Mouse (Mus musculus): ENCODE results near the gene Gm21976.

Gm21976 gene

GRCm38 (mm10) chr13:98279686-98280085 is at the start of gene Gm21976:
TSS of gene Gm21976 (plus strand) at chr13:98279887.
- DNase-seq (ENCODE audit: low spot score), result no peak

- DNase-seq (ENCODE audit: low spot score), result no peak
Measured at GRCm38 (mm10) chr13:98230511-98230910, 49.2 kb upstream of the Gm21976 start.

- DNase-seq (ENCODE audit: low spot score), result no peak
Measured at GRCm38 (mm10) chr13:98235451-98235850, 44.2 kb upstream of the Gm21976 start.

- peak; percentile 80 for DNase-seq (ENCODE audit: low spot score)
Measured at GRCm38 (mm10) chr13:98239978-98240641, 39.6 kb upstream of the Gm21976 start.

- DNase-seq (ENCODE audit: low spot score), result peak; percentile 40
Measured at GRCm38 (mm10) chr13:98241531-98242282, 38.0 kb upstream of the Gm21976 start.

GRCm38 (mm10) chr13:98244571-98245350 is 34.9 kb upstream of the Gm21976 start:
- DNase-seq (ENCODE audit: low spot score), result no peak

- DNase-seq (ENCODE audit: low spot score), result no peak
Measured at GRCm38 (mm10) chr13:98245386-98245785, 34.3 kb upstream of the Gm21976 start.

- DNase-seq (ENCODE audit: low spot score), result no peak
Measured at GRCm38 (mm10) chr13:98249594-98249993, 30.1 kb upstream of the Gm21976 start.

GRCm38 (mm10) chr13:98254921-98255320 is 24.8 kb upstream of the Gm21976 start:
- peak; percentile 47 for DNase-seq (ENCODE audit: low spot score)

GRCm38 (mm10) chr13:98262636-98263457 is 16.8 kb upstream of the Gm21976 start, which contains the start of the genes Utp15 and Ankra2:
TSS of gene Utp15 (minus strand) at chr13:98263041.
TSS of gene Ankra2 (plus strand) at chr13:98263074.
- peak; percentile 100 for DNase-seq (ENCODE audit: low spot score)

- no peak for DNase-seq (ENCODE audit: low spot score)
Measured at GRCm38 (mm10) chr13:98263458-98263987, 16.2 kb upstream of the Gm21976 start.

- DNase-seq (ENCODE audit: low spot score), result peak; percentile 52
Measured at GRCm38 (mm10) chr13:98264111-98264510, 15.6 kb upstream of the Gm21976 start.

GRCm38 (mm10) chr13:98274023-98274422 is 5.7 kb upstream of the Gm21976 start:
- DNase-seq (ENCODE audit: low spot score), result no peak

- DNase-seq (ENCODE audit: low spot score), result no peak
Measured at GRCm38 (mm10) chr13:98275646-98276045, 4.0 kb upstream of the Gm21976 start.

- no peak for DNase-seq (ENCODE audit: low spot score)
Measured at GRCm38 (mm10) chr13:98276253-98276652, 3.4 kb upstream of the Gm21976 start.

- DNase-seq (ENCODE audit: low spot score), result no peak
Measured at GRCm38 (mm10) chr13:98277501-98277900, 2.2 kb upstream of the Gm21976 start.

- DNase-seq (ENCODE audit: low spot score), result no peak
Measured at GRCm38 (mm10) chr13:98280990-98281650, 1.4 kb downstream of the Gm21976 start.

GRCm38 (mm10) chr13:98290719-98291118 is 11.0 kb downstream of the Gm21976 start:
- no peak for DNase-seq (ENCODE audit: low spot score)

- no peak for DNase-seq (ENCODE audit: low spot score)
Measured at GRCm38 (mm10) chr13:98291712-98292111, 12.0 kb downstream of the Gm21976 start.

GRCm38 (mm10) chr13:98296072-98296471 is 16.4 kb downstream of the Gm21976 start:
- no peak for DNase-seq (ENCODE audit: low spot score)

Measured in MN1 (cell line).